20 mouse cellular contexts compared by ENCODE assay signal in genomic region chr2:137932488-137932887, GRCm38 (mm10).
"Had no signal": no experiment of that assay in that cellular context is flagged by ENCODE, and none has a peak within 500 bp of the region (broad histone marks: within the 10 kb centered on the region; RNA-seq: fewer than 3 reads in every experiment).

No protein-coding gene starts in this region.

- H3K36me3 ChIP-seq: intestine, embryonic 15.5 days; limb, embryonic 12.5 days; limb, embryonic 15.5 days; midbrain, embryonic 12.5 days; midbrain, embryonic 15.5 days; neural tube, embryonic 12.5 days; neural tube, embryonic 15.5 days; stomach, embryonic 15.5 days had no signal

- H3K4me3 ChIP-seq: intestine, embryonic 15.5 days; limb, embryonic 12.5 days; limb, embryonic 15.5 days; midbrain, embryonic 12.5 days; midbrain, embryonic 15.5 days; neural tube, embryonic 12.5 days; neural tube, embryonic 15.5 days; stomach, embryonic 15.5 days had no signal

- H3K9ac ChIP-seq: intestine, embryonic 15.5 days; limb, embryonic 12.5 days; limb, embryonic 15.5 days; liver, embryonic 14.5 days; liver, postnatal 0 days; midbrain, embryonic 12.5 days; midbrain, embryonic 15.5 days; neural tube, embryonic 12.5 days; neural tube, embryonic 15.5 days; stomach, embryonic 15.5 days had no signal

- H3K4me1 ChIP-seq: intestine, embryonic 15.5 days; limb, embryonic 12.5 days; neural tube, embryonic 12.5 days; neural tube, embryonic 15.5 days; stomach, embryonic 15.5 days had no signal

- DNase-seq: kidney, adult 11 months; kidney, adult 9 months; kidney, postnatal 14 days; kidney, postnatal 4 days; left cerebral cortex, postnatal 4 days; liver, postnatal 0 days; retina, postnatal 1 day; right cerebral cortex, postnatal 25 days; spleen, adult 18-20 months; thymus, postnatal 25 days had no signal

- H3K4me2 ChIP-seq: intestine, embryonic 15.5 days; limb, embryonic 12.5 days; limb, embryonic 15.5 days; liver, embryonic 11.5 days; midbrain, embryonic 12.5 days; midbrain, embryonic 15.5 days; neural tube, embryonic 12.5 days; neural tube, embryonic 15.5 days; stomach, embryonic 15.5 days had no signal

- H3K9me3 ChIP-seq: intestine, embryonic 15.5 days; limb, embryonic 12.5 days; limb, embryonic 15.5 days; midbrain, embryonic 12.5 days; midbrain, embryonic 15.5 days; neural tube, embryonic 12.5 days; neural tube, embryonic 15.5 days; stomach, embryonic 15.5 days had no signal

- H3K27me3 ChIP-seq: intestine, embryonic 15.5 days; limb, embryonic 12.5 days; limb, embryonic 15.5 days; midbrain, embryonic 15.5 days; neural tube, embryonic 12.5 days; neural tube, embryonic 15.5 days; stomach, embryonic 15.5 days had no signal

- H3K27ac ChIP-seq: intestine, embryonic 15.5 days; limb, embryonic 12.5 days; limb, embryonic 15.5 days; liver, embryonic 14.5 days; midbrain, embryonic 12.5 days; midbrain, embryonic 15.5 days; neural tube, embryonic 12.5 days; neural tube, embryonic 15.5 days; stomach, embryonic 15.5 days had no signal

- ATAC-seq: intestine, embryonic 15.5 days; liver, postnatal 0 days; midbrain, embryonic 15.5 days had no signal
